Mouse (Mus musculus): ENCODE measurements around the gene Lrrc29. TPM values are rescaled to one million over a fixed set of nuclear protein-coding genes. Genes with fewer than 3 reads are reported as not detected.
"Not testable (repeated sequence)": the region's sequence is repeated elsewhere in the genome, so short reads cannot be mapped to it uniquely, and the experiment has no call there.

Lrrc29 gene
- polyA plus RNA-seq, 1 experiment from 2014 or later, result 1.2 TPM

DNA sequence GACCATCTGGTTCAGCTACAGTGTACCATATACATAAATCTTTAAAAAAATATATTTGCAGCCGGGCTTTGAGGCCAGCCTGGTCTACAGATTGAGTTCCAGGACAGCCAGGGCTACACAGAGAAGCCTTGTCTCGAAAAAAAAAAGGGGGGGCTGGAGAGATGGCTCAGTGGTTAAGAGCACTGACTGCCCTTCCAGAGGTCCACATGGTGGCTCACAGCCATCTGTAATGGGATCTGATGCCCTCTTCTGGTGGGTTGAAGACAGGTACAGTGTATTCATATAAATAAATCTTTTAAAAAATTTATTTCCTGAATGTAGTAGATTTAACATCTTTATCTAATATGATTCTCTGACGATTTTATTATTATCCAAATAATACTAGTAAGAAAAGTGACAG lies 34.3 kb downstream of the Lrrc29 start:
- peaks cover 42% of the 10 kb centered on the region for H3K4me1 ChIP-seq (replicated peaks)
- H3K9ac ChIP-seq; H3K27me3 ChIP-seq; H3K27ac ChIP-seq (replicated peaks); ATAC-seq (ENCODE audit: low read depth); H3K4me2 ChIP-seq; H3K4me3 ChIP-seq; H3K9me3 ChIP-seq; H3K36me3 ChIP-seq: not testable (repeated sequence)
- 77% methylated on average over 3 of the region's 3 CpGs for WGBS

DNA sequence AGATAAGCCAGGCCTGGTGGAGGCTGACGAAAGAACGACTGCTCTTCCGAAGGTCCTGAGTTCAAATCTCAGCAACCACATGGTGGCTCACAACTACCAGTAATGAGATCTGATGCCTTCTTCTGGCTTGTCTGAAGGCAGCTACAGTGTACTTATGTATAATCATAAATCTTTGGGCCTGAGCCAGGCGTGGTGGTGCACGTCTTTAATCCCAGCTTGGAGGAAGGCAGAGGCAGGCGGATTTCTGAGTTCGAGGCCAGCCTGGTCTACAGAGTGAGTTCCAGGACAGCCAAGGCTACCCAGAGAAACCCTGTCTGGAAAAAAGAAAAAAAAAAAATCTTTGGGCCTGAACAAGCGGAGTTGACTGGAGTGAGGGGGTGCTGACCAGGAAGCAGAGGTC lies 34.7 kb downstream of the Lrrc29 start:
- not testable (repeated sequence) for H3K9ac ChIP-seq; H3K9me3 ChIP-seq; H3K4me3 ChIP-seq; H3K36me3 ChIP-seq; H3K4me2 ChIP-seq; ATAC-seq (ENCODE audit: low read depth); H3K27me3 ChIP-seq; H3K27ac ChIP-seq (replicated peaks)
- peaks cover 43% of the 10 kb centered on the region for H3K4me1 ChIP-seq (replicated peaks)
- WGBS, result 86% methylated on average over 8 of the region's 8 CpGs

DNA sequence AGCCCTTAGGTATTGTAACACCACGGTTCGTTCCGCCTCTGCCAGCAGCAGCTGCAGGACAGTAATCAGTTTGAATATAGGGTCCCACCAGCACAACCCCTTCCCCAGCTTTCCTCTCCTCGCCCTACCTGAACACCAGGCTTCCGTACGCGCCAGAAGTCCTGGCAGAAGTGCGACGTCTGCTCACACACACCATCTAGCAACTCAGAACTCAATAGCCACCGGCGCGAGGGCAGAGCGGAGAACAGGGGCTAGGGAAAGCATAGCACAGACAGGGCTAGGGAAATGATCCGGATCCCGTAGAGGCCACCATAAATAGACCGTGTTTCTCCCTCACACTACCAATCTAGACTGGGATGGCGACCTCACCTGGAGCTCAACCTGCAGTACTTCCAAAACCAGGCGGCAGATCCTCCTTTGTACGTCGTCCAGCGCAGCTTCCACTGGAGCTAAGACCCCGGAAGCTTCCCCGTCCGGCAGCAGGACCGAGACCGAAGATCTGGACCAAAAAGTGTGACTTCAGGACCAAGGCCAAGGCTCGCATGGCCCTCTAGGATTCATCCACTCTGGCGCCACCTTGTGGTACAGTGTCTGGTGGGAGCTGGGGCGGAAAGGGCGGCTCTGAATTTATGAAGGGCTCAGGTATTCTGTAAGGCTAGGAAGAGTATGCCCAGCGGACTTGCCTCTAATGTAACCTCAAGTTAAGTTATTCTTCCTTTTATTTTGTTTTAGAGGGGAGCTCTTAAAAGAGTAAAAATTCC lies 35.3 kb downstream of the Lrrc29 start:
- H3K27ac ChIP-seq (replicated peaks), result no peak overlapping the region
- H3K9ac ChIP-seq, result peak overlapping the region; percentile 75
- no peaks in the 10 kb centered on the region for H3K9me3 ChIP-seq
- peaks cover under 1% of the 10 kb centered on the region; the same call in 1 of the 2 replicates for H3K36me3 ChIP-seq
- peaks cover 50% of the 10 kb centered on the region for H3K4me1 ChIP-seq (replicated peaks)
- WGBS, result 9% methylated on average over 31 of the region's 31 CpGs
- peak overlapping the region; percentile 51 for H3K4me3 ChIP-seq
- H3K4me2 ChIP-seq, result peak overlapping the region; percentile 76
- ATAC-seq (ENCODE audit: low read depth), result no peak
- H3K27me3 ChIP-seq, result peaks cover 7% of the 10 kb centered on the region

DNA sequence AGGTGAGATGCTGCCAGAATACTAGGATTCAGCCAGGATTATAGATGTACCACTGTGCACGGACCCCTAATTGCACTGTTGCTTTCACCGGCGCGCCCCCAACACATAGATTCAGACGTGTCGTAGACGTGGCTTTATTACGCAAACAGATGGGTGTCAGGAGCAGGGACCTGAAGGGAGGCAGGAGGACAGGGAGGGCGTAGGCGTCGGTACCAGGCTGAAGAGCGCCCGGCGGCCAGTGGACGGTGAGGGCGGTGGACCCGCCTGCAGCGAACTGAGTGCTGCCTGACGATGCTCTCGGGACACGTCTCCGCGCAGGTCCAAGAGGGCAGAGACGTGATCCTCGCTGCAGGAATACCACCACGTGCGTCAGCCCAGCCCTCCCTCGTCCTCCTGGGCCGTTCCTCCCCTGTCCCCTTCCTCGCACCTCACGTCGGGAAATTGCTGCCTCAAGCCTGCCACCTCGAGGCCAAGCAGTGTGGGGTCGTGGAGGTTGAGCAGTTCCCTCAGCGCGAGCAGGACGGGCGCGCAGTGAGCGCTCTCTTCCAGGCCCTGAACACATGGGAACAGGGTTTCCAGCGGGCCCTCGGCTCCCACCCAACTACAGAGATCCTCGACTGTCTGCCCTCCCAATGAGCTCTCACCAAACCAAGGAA lies 36.1 kb downstream of the Lrrc29 start, which contains the start of gene 4931428F04Rik:
4931428F04Rik (minus strand) TSS at position 60 of the 656 bp plus-strand sequence.
- WGBS, result 1% methylated on average over 43 of the region's 43 CpGs
- no peaks in the 10 kb centered on the region for H3K9me3 ChIP-seq
- H3K9ac ChIP-seq, result peak within 1 kb of the TSS; percentile 75
- H3K27me3 ChIP-seq, result peaks cover 7% of the 10 kb centered on the region; the same call in 1 of the 2 replicates
- peaks cover 8% of the 10 kb centered on the region for H3K36me3 ChIP-seq
- H3K27ac ChIP-seq (replicated peaks), result peak within 1 kb of the TSS; percentile 91
- peak within 1 kb of the TSS; percentile 51 for H3K4me3 ChIP-seq
- peaks cover 58% of the 10 kb centered on the region for H3K4me1 ChIP-seq (replicated peaks)
- ATAC-seq (ENCODE audit: low read depth), result peak; percentile 11
- peak within 1 kb of the TSS; percentile 76 for H3K4me2 ChIP-seq

DNA sequence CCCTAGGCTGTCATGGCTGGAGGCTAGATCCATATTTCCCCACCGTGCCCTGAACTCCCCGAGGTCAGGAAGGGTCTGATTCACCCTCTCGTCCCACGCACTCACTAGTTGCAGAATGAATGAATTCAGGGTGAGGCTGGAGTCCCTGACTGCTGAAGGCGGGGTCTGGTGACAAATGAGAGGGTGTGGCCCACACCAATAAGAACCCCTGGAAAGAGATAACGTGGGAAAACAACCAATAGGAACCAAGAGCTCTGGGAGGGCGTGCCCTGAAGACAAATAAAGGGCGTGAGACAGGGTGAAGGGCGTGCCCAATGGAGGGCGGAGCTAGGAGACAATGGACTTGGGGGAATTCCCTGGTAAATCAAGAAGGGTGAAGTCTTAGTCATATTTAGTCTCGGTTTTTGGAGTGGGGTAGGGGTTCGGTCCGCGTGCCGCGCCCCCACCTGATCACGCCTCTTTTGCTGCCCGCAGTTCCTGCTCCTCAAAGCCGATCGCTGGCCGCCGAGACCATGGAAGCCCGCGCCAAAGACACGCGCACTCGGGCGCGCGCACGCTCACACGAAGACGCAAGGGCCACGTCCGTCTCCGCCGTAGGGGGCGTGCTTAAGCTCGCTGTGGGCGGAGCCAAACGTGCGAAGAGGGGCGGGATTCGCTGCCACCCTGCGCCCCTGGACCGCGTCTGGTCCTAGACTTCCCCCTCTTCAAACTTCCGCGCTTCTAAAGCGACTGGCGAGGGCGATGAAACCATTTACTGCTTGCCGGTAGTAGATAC lies 36.9 kb downstream of the Lrrc29 start:
- H3K4me3 ChIP-seq, result peak overlapping the region; percentile 51
- H3K27ac ChIP-seq (replicated peaks), result peak overlapping the region; percentile 91
- WGBS, result under 1% methylated on average over 53 of the region's 53 CpGs
- peak overlapping the region; percentile 75 for H3K9ac ChIP-seq
- peaks cover 3% of the 10 kb centered on the region; the same call in 1 of the 2 replicates for H3K27me3 ChIP-seq
- peaks cover 14% of the 10 kb centered on the region for H3K36me3 ChIP-seq
- peak; percentile 94 for ATAC-seq (ENCODE audit: low read depth)
- H3K4me1 ChIP-seq (replicated peaks), result peaks cover 58% of the 10 kb centered on the region
- H3K9me3 ChIP-seq, result no peaks in the 10 kb centered on the region
- peak overlapping the region; percentile 76 for H3K4me2 ChIP-seq

DNA sequence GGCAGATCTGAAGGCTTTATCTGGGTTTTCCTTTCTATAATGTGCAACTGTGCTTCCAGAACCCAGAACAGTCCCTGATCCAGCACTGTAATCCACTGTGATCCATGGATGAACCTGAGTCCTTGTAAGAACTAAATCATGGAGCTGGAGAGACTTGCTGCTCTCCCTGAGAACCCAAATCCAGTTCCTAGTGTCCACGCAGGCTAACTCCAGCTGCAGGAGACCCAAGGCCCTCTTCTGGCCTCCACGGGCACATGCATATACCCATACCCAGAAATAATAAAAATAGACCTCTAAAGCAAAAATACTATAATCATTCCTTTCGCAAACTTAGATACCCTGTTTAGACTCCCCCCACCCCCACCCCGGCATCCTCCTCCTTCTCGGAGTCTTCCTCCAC lies 37.8 kb downstream of the Lrrc29 start:
- Histone ChIP-seq H3K9me3 (no peaks in the 10 kb centered on the region), H3K4me1 (replicated peaks) (peaks cover 58% of the 10 kb centered on the region), H3K36me3 (peaks cover 21% of the 10 kb centered on the region), H3K27ac (replicated peaks) (peak overlapping the region; percentile 91; the same call in 1 of the 2 replicates), H3K9ac (peak overlapping the region; percentile 75), H3K4me2 (peak overlapping the region; percentile 76), H3K27me3 (peaks cover 2% of the 10 kb centered on the region; the same call in 1 of the 2 replicates), H3K4me3 (peak overlapping the region; percentile 51)
- 84% methylated on average over 5 of the region's 5 CpGs for WGBS
- no peak for ATAC-seq (ENCODE audit: low read depth)

DNA sequence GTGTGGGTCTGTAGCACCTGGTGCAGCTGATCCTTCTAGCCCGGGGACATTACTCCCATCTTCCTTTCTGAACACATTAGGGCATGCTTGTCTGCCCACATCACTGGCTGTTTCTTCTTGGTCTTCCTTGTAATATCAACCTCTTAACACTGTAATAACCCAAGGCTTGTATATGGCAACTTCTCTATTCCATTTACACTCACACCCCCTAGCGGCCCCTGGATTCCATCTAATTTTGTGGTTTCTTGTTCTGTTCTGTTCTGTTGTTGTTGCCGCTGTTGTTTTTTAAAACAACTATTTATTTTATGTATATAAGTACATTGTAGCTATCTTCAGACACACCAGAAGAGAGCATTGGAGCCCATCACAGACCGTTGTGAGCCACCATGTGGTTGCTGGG lies 39.2 kb downstream of the Lrrc29 start:
- 84% methylated on average over 4 of the region's 4 CpGs for WGBS
- H3K36me3 ChIP-seq, result peaks cover 34% of the 10 kb centered on the region
- peaks cover 2% of the 10 kb centered on the region for H3K27me3 ChIP-seq
- H3K9ac ChIP-seq, result peak overlapping the region; percentile 50; the same call in 1 of the 2 replicates
- no peak for ATAC-seq (ENCODE audit: low read depth)
- peak overlapping the region; percentile 76 for H3K4me2 ChIP-seq
- peaks cover 58% of the 10 kb centered on the region for H3K4me1 ChIP-seq (replicated peaks)
- H3K27ac ChIP-seq (replicated peaks), result no peak overlapping the region
- no peaks in the 10 kb centered on the region for H3K9me3 ChIP-seq
- H3K4me3 ChIP-seq, result peak overlapping the region; percentile 51

DNA sequence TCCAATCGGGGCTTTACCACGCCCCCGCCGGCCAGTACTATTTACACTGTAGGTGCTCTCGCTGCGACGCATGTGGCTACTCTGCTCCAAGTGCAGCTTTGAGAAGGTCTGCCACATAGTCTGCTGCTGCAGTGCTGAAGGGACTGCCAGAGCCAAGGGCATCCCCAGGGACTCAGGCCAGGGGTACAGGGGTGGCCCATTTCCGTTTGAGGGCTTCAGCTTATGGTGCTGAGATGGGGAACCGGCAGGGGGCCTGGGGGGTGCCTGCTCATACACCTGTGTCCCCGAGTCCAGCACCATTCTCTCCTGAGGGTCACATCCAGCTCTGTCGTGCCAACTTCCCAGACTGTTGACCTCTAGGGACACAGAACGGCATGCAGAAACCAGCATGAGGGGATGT lies 40.6 kb downstream of the Lrrc29 start:
- H3K4me3 ChIP-seq, result no peak overlapping the region
- 0 out of 2 replicates have a peak overlapping the region, but pooled peaks have one; percentile 45 for H3K9ac ChIP-seq
- peaks cover 49% of the 10 kb centered on the region for H3K4me1 ChIP-seq (replicated peaks)
- WGBS, result 47% methylated on average over 12 of the region's 12 CpGs
- H3K27ac ChIP-seq (replicated peaks), result no peak overlapping the region
- ATAC-seq (ENCODE audit: low read depth), result no peak
- peak overlapping the region; percentile 76; the same call in 1 of the 2 replicates for H3K4me2 ChIP-seq
- H3K36me3 ChIP-seq, result peaks cover 44% of the 10 kb centered on the region
- peaks cover 7% of the 10 kb centered on the region for H3K27me3 ChIP-seq
- H3K9me3 ChIP-seq, result no peaks in the 10 kb centered on the region

DNA sequence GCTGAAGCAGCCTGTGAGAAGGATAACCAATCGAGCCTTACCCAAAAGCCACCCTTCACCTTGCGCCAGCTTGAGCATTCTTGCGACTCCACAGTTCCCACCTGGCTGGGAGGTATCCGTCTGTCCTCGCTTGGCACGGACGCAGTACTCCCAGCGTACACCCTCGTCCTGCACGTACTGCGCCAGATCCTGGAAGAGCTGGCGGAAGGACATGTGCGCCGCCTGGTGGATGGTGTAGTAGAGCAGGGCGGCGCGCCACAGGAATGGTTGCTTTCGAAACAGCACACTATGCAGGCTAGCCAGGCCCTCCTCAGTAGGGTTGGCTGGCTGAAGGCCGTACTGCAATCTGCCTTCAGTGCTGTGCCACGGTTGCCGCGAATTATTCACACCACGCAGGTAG lies 43.0 kb downstream of the Lrrc29 start:
- ATAC-seq (ENCODE audit: low read depth), result 0 out of 2 replicates have a peak, but pooled peaks have one; percentile 5
- Histone ChIP-seq H3K27me3 (peaks cover 31% of the 10 kb centered on the region), H3K36me3 (peaks cover 54% of the 10 kb centered on the region), H3K9me3 (no peaks in the 10 kb centered on the region), H3K9ac (no peak overlapping the region), H3K27ac (replicated peaks) (no peak overlapping the region), H3K4me1 (replicated peaks) (peaks cover 42% of the 10 kb centered on the region), H3K4me2 (no peak overlapping the region), H3K4me3 (no peak overlapping the region)
- WGBS, result 23% methylated on average over 23 of the region's 23 CpGs

DNA sequence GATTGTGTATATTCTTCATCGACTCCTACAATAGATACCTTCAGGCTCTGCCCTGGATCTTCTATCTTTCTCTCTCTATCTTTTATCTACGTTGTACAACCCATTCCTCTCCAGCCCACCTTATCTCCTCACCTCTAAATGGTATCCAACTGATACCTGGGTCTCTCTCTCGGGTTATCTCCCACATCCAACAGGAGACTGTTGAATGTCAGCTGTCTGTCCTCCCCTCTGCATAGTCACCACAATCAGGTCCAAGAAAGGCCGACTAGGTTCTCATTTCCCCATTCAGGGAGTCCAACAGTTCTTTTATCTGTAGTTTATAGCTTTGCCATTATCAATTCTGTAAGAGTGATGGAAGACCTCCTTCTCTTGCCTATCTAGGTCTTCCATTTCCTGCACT lies 43.8 kb downstream of the Lrrc29 start:
- Histone ChIP-seq H3K27ac (replicated peaks) (no peak overlapping the region), H3K9ac (no peak overlapping the region), H3K4me2 (no peak overlapping the region), H3K4me3 (no peak overlapping the region), H3K27me3 (peaks cover 39% of the 10 kb centered on the region), H3K9me3 (no peaks in the 10 kb centered on the region), H3K36me3 (peaks cover 54% of the 10 kb centered on the region), H3K4me1 (replicated peaks) (peaks cover 37% of the 10 kb centered on the region)
- no peak for ATAC-seq (ENCODE audit: low read depth)
- 89% methylated on average over 4 of the region's 4 CpGs for WGBS

DNA sequence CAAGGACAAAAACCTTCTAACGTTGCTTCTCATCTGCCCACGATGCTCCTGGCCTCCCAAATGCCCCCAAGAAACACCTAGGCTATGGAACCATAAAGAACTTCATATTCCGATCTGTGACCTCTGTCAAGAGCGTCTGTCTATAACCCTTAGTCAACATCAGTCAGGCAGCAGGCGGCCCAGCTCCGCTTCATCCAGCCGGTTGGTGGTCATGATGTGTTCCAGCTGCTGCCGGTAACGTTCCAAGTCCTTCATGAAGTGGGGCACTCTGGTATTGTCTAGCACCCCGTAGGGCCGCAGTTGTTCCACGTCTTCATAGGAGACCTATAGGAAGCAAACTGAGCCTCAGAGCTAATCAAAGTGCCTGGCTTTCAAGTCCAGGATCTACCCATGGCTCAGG lies 44.3 kb downstream of the Lrrc29 start:
- peaks cover 37% of the 10 kb centered on the region for H3K4me1 ChIP-seq (replicated peaks)
- peaks cover 54% of the 10 kb centered on the region for H3K36me3 ChIP-seq
- no peak for ATAC-seq (ENCODE audit: low read depth)
- no peak overlapping the region for H3K4me3 ChIP-seq
- no peaks in the 10 kb centered on the region for H3K9me3 ChIP-seq
- no peak overlapping the region for H3K4me2 ChIP-seq
- peaks cover 43% of the 10 kb centered on the region for H3K27me3 ChIP-seq
- 86% methylated on average over 12 of the region's 12 CpGs for WGBS
- H3K27ac ChIP-seq (replicated peaks), result no peak overlapping the region
- H3K9ac ChIP-seq, result no peak overlapping the region

DNA sequence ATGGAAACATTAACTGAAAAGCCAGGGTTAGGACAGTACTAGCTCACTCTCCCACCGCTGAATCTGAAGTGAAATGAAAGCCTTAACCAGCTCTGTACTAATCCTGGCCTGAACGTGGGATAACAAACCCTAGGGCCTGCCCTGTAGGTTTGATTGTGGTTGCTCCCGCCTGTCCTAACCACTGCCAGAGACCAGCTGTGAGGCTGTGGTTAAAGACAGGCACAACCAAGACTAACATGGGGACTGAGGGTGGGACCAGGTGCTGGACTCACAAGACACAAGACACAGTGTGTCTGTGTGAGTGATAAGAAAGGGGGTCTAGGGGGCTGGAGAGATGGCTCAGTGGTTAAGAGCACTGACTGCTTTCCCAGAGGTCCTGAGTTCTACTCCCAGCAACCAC lies 45.5 kb downstream of the Lrrc29 start:
- Histone ChIP-seq H3K4me1 (replicated peaks) (peaks cover 37% of the 10 kb centered on the region), H3K4me3 (no peak overlapping the region), H3K9ac (no peak overlapping the region), H3K27ac (replicated peaks) (no peak overlapping the region), H3K36me3 (peaks cover 51% of the 10 kb centered on the region), H3K4me2 (no peak overlapping the region), H3K27me3 (peaks cover 56% of the 10 kb centered on the region), H3K9me3 (no peaks in the 10 kb centered on the region)
- ATAC-seq (ENCODE audit: low read depth), result no peak
- 70% methylated on average over 3 of the region's 3 CpGs for WGBS
